Mouse (Mus musculus) G1E (cell line): Measurements from ENCODE around the gene Pdk1. TPM values are rescaled to one million over a fixed set of nuclear protein-coding genes. Genes with fewer than 3 reads are reported as not detected.

Experiments
- ATAC-seq: 2 replicates; pipeline ENCODE4 v1.8.0; 2016; ENCODE audit warnings: mild to moderate bottlenecking; ENCODE audit not compliant: insufficient number of reproducible peaks, poor library complexity, low FRiP score, severe bottlenecking; ENCODE audit errors: extremely low read depth
- DNase-seq: peaks from one replicate; pipeline ENCODE4 v3.0.0; 2012; ENCODE audit warnings: low spot score
- H3K27me3 ChIP-seq: 2 replicates; pipeline ENCODE4 v1.6.1; 2012; ENCODE audit warnings: mild to moderate bottlenecking, low read length, inconsistent platforms; ENCODE audit not compliant: insufficient read depth
- H3K36me3 ChIP-seq: replicated peaks from 2 replicates; pipeline ENCODE3; 2012; ENCODE audit warnings: mild to moderate bottlenecking, inconsistent platforms
- H3K4me1 ChIP-seq: 2 replicates; pipeline ENCODE4 v1.6.1; 2012; ENCODE audit warnings: low read depth, low read length, inconsistent platforms, mixed read lengths; ENCODE audit not compliant: insufficient read depth
- H3K4me3 ChIP-seq: 2 replicates; pipeline ENCODE4 v1.5.1; 2012; ENCODE audit warnings: low read depth, mild to moderate bottlenecking, inconsistent platforms, low read length, moderate library complexity, mixed read lengths
- H3K9me3 ChIP-seq: replicated peaks from 2 replicates; pipeline ENCODE4 v1.6.1; 2012; ENCODE audit warnings: inconsistent platforms
- CTCF ChIP-seq: IDR thresholded peaks from 2 replicates; pipeline ENCODE4 v1.5.1; 2012; ENCODE audit warnings: low read depth, low read length, inconsistent platforms, mixed read lengths
- GATA1 ChIP-seq: IDR thresholded peaks from 2 replicates; pipeline ENCODE4 v1.6.1; 2012; ENCODE audit warnings: borderline replicate concordance, low read length, inconsistent platforms, mixed read lengths
- GATA2 ChIP-seq: IDR thresholded peaks from 2 replicates; pipeline ENCODE4 v1.6.1; 2012; ENCODE audit warnings: low read depth, low read length, inconsistent platforms, borderline replicate concordance
- POLR2AphosphoS5 ChIP-seq: IDR thresholded peaks from 2 replicates; pipeline ENCODE4 v1.6.1; 2012; ENCODE audit warnings: low read depth, low read length, inconsistent platforms; ENCODE audit not compliant: insufficient replicate concordance
- TAL1 ChIP-seq: conservative IDR thresholded peaks from 2 replicates; pipeline ENCODE4 v1.6.1; 2012; ENCODE audit warnings: low read depth, low read length, inconsistent platforms, mixed read lengths
- polyA plus RNA-seq: library from polyadenylated mRNA; stranded (reverse); fragments of >175 nt; gene quantifications from 2 replicates; pipeline ENCODE4 v1.2.3, GENCODE M21; 2012
- total RNA-seq, 2 experiments: library from RNA; stranded (forward) in 1 of 2; stranded (reverse) in 1 of 2; fragments of 200-1000 nt in 1 of 2; fragments of >200 nt in 1 of 2; fragmentation: Nextera tagmentation in 1 of 2; gene quantifications; 2 replicates each; pipeline ENCODE4 v1.2.3; 2014 to 2017

Gene Pdk1
- total and polyA plus RNA-seq, 3 experiments: 50.3 to 141 (median 62.8) TPM

DNA sequence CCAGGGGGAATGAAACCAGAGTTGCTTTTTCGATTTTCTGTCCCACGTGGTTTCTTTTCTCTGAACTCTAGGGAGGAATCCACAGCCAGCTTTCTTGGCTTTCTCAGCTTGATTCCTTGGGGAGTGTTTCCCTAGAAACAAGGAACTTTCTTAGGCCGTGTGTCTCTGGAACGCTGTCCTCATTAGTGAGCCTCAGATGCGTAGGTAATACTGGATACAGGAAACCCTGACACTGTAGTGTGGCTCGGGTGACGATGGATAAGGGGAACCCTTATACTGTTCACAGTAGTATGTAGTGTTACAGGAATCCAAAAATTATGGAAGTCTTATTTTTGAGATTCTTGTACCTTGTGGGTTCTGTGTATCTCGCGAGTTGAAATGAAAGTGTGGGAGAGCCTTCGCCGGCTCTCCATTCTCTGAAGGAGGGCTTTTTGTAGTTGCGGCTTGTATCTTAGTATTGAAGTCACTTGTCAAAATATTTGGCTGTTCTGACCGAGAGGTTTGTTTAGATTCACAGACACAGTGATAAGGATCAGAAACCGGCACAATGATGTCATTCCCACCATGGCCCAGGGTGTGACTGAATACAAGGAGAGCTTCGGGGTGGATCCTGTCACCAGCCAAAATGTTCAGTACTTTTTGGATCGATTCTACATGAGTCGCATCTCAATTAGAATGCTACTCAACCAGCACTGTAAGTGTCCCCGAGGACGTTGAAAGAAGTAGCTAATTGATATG, 10.1 kb downstream of the Pdk1 start:
- Histone ChIP-seq H3K36me3 (peaks cover 81% of the 10 kb centered on the region), H3K9me3 (no peaks in the 10 kb centered on the region), H3K4me3 (no peak overlapping the region), H3K4me1 (peaks cover 11% of the 10 kb centered on the region), H3K27me3 (no peaks in the 10 kb centered on the region)
- TF ChIP-seq POLR2AphosphoS5: no peak
- TF ChIP-seq TAL1: no peak
- no peak for TF ChIP-seq GATA1
- TF ChIP-seq CTCF: no peak
- TF ChIP-seq GATA2: no peak
- no peak for ATAC-seq
- no peak for DNase-seq

DNA sequence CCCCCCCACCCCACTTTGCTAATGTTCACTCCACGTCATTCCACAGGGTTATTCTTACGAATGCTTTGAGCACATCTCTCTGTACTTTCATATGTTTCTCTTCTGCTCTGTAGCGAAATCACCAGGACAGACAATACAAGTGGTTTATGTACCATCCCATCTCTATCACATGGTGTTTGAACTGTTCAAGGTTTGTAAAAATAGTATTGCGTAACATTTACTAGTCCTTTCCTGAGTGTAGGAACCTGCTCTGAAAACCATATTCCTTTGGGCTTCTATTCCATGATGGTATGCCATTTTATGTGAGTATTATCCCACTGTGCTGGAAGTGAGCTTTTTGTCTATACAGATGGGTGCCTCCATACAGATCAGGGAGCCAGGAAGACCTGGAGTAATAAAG, 14.2 kb downstream of the Pdk1 start:
- no peak for TF ChIP-seq GATA2
- no peak for TF ChIP-seq POLR2AphosphoS5
- TF ChIP-seq CTCF: no peak
- no peak for TF ChIP-seq GATA1
- TF ChIP-seq TAL1: no peak

GRCm38 (mm10) chr2:71888437-71888836, 15.4 kb downstream of the Pdk1 start:
- ATAC-seq (no peak), DNase-seq (no peak)
- no peaks in the 10 kb centered on the region for H3K27me3 ChIP-seq
- no peak overlapping the region for H3K4me3 ChIP-seq
- H3K4me1 ChIP-seq: no peaks in the 10 kb centered on the region
- TF ChIP-seq GATA2 (no peak), POLR2AphosphoS5 (no peak), TAL1 (no peak), GATA1 (no peak), CTCF (no peak)
- H3K36me3 ChIP-seq: peaks cover 93% of the 10 kb centered on the region
- H3K9me3 ChIP-seq: no peaks in the 10 kb centered on the region

More for the DNA sequence above, 14.2 kb downstream of the Pdk1 start:
- Histone ChIP-seq H3K4me1 (peaks cover 4% of the 10 kb centered on the region; the same call in 1 of the 2 replicates), H3K9me3 (no peaks in the 10 kb centered on the region), H3K36me3 (peaks cover 93% of the 10 kb centered on the region), H3K27me3 (no peaks in the 10 kb centered on the region), H3K4me3 (no peak overlapping the region)
- DNase-seq: no peak
- no peak for ATAC-seq

GRCm38 (mm10) chr2:71891536-71891935, 18.5 kb downstream of the Pdk1 start:
- Histone ChIP-seq H3K27me3 (no peaks in the 10 kb centered on the region), H3K4me1 (peaks cover 2% of the 10 kb centered on the region; the same call in 1 of the 2 replicates), H3K9me3 (no peaks in the 10 kb centered on the region), H3K4me3 (no peak overlapping the region), H3K36me3 (peaks cover 90% of the 10 kb centered on the region)
- DNase-seq: no peak
- no peak for TF ChIP-seq TAL1
- no peak for TF ChIP-seq POLR2AphosphoS5
- TF ChIP-seq GATA1: no peak
- no peak for TF ChIP-seq CTCF
- TF ChIP-seq GATA2: no peak
- no peak for ATAC-seq

GRCm38 (mm10) chr2:71892741-71893349, 19.8 kb downstream of the Pdk1 start:
- no peaks in the 10 kb centered on the region for H3K27me3 ChIP-seq
- TF ChIP-seq CTCF (no peak), POLR2AphosphoS5 (no peak), GATA2 (no peak), GATA1 (no peak), TAL1 (no peak)
- no peak for ATAC-seq
- peaks cover 15% of the 10 kb centered on the region for H3K4me1 ChIP-seq
- peaks cover 91% of the 10 kb centered on the region for H3K36me3 ChIP-seq
- H3K9me3 ChIP-seq: no peaks in the 10 kb centered on the region
- no peak for DNase-seq
- no peak overlapping the region for H3K4me3 ChIP-seq

GRCm38 (mm10) chr2:71895596-71896286, 22.7 kb downstream of the Pdk1 start:
- Histone ChIP-seq H3K27me3 (no peaks in the 10 kb centered on the region), H3K9me3 (no peaks in the 10 kb centered on the region), H3K4me1 (peaks cover 15% of the 10 kb centered on the region), H3K36me3 (peaks cover 89% of the 10 kb centered on the region), H3K4me3 (no peak overlapping the region)
- ATAC-seq (no peak), DNase-seq (no peak)
- TF ChIP-seq TAL1 (no peak), GATA2 (no peak), POLR2AphosphoS5 (no peak), CTCF (no peak), GATA1 (no peak)
